Mouse (Mus musculus) A20 (cell line): ENCODE data around the gene Agpat4.
A peak's percentile ranks its signal among the peaks of the same experiment; 100 is the strongest.
"Not testable (repeated sequence)": the region's sequence is repeated elsewhere in the genome, so short reads cannot be mapped to it uniquely, and the experiment has no call there.

ENCODE experiments used
- DNase-seq: peaks from one replicate; pipeline ENCODE4 v3.0.0-alpha.2; 2011; ENCODE audit warnings: low read depth, low spot score

The Agpat4 gene

DNA sequence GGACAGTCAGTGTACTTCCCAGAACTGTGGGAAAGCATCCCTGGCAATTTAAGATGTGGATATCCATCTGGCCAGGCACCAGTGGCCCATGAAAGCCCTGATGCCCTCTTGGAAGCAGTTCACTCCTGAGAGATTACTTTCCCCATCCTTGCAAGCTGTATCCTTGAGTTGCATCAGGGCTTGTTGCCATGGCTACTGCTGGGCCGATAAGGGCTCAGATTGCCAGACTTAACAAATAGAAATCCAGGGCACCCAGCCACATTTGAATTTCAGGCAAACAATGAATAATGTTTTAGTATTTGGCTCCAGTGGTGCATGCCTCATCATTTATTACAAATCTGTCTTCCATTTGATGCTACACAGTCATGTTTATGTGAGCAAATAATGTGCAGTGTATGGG is 69.3 kb downstream of the Agpat4 start:
- DNase-seq = no peak

GRCm38 (mm10) chr17:12195137-12195536 is 76.6 kb downstream of the Agpat4 start:
- no peak for DNase-seq

DNA sequence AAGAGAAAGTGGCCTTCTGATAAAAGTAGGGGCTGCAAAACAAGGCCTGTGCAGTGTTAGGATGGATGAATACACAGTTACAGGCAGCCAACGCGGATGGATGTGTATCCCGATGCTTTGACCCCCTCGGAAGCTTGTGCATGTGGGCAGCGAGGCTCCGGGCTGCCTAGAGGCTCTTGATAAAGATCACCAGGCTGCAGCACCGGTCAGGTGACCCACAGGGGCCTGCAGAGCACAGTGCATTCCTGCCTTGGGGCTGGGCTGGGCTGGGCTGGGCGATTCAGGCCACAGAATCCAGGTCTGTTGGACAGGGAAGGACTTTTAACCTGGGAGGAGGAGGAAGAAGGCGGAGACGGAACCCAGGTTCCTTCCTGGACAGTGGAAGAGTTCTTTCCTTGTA is 77.1 kb downstream of the Agpat4 start:
- no peak for DNase-seq

DNA sequence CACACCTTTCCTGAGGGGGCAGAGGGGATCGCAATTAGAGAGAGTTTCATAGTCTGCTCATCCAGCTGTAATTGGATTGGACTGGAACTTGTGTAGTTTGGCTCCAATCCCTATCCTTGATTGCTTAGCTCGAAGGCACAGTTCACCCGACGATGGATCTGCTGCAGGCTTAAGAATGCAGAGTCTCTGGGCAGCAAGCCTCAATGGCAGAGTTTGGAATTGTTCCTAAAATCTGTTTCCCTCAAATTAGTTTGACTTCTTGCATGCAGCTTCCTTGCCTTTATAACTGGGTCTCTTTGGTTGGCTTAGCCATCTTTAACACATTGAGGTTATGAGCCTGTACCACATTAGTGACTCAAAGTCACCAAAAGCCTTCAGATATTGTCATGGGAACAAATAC is 81.4 kb downstream of the Agpat4 start:
- no peak for DNase-seq

GRCm38 (mm10) chr17:12201086-12201485 is 82.6 kb downstream of the Agpat4 start:
- peak; percentile 18 for DNase-seq

- no peak for DNase-seq
These were observed 85.0 kb downstream of the Agpat4 start for GRCm38 (mm10) chr17:12203414-12203897.

- no peak for DNase-seq
These were observed 85.7 kb downstream of the Agpat4 start for GRCm38 (mm10) chr17:12204246-12204645.

GRCm38 (mm10) chr17:12204689-12205014 is 86.1 kb downstream of the Agpat4 start:
- no peak for DNase-seq

DNA sequence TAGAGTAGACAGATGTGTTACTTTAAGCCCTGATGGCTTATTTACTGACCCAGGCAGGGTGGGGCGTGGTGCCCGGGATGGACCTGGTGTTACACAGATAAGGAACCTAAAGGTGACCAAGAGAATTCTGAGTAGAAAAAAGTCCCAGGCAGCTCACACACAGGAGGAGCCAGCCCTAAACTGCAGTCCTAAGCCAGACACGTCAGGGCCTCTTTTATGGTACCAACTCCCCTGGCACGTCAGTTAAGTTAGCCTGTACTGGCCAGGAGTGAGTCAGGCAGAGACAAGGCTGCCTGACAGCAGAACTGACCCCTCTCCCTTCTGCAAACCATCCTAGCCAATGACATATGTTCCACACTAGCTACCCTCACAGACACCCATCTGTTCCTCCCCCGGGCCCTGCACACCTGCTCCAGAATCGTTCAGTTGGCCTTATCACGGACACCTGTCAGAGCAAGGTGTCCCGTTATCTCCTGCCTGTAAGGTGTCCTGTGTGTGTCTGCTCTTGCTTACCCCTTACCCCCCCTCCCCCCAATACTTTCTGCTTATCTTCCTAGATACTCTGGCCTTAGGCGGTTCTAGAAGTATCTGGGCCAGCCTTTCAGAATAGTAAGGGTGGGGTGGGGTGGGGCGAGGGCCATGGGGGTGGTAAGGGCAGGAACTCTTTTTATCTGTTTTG is 86.7 kb downstream of the Agpat4 start:
- DNase-seq = peak; percentile 40

GRCm38 (mm10) chr17:12205694-12206075 is 87.2 kb downstream of the Agpat4 start:
- DNase-seq = peak; percentile 73

DNA sequence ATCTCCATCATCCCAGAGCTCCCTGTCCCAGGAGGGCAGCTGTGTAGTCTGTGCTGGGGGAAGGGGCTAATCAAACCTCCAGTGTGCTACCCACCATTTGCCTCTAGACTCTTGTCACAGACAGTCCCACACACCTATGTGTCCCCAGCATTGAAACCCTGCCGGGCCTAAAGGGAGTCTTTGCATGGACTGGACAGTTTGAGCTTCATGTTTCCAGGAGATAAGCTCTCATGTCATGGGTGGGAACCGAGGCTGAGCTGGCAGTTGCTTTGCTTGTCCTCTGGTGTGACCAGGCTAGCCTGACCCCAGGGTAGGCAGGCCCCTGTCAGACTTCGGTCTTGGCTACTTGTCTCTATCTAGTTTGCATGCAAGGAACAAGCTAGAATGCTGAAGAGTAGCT is 87.7 kb downstream of the Agpat4 start:
- DNase-seq = no peak

DNA sequence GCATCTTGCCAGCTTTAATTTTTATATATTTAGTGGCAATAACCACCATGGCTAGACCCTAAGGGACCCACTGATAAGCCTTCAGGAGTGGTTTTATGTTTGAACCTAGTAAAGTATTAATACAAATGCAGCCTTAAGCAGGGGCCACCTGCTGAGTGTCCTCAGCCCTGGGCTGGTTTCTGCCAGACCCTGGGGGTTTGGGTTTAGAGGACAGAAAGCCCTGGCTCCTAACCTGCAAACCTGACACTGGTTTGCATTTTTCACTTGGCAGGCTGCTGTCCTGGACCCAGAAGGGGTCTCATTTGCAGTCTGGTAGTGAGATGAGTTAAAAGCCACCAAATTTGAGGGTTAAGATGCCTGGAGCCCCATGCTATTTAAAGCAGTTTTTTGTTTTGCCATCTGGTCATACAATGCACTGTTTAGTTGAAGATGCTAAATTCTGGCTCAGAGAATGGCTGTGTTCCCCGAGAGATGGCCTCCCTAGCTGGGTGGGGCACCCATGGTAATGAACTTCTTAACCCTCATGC is 88.6 kb downstream of the Agpat4 start:
- no peak for DNase-seq

DNA sequence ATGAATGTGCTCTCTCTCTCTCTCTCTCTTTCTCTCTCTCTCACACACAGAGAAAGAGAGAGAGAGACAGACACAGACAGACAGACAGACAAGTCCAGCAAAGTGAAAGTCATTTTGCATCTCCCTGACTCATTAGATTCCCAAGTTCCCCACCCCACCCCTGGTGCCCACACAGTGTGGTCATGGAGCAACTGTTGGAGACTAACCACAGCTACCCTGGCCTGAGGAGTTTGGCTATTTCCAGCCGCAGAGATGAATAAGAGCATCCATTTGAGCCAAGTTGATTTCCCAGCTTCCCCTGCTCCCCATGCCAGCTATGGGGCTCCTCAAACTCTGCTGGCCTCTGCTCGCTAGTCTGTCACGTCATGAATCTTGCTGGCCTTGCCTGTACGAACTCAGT is 91.0 kb downstream of the Agpat4 start:
- no peak for DNase-seq

DNA sequence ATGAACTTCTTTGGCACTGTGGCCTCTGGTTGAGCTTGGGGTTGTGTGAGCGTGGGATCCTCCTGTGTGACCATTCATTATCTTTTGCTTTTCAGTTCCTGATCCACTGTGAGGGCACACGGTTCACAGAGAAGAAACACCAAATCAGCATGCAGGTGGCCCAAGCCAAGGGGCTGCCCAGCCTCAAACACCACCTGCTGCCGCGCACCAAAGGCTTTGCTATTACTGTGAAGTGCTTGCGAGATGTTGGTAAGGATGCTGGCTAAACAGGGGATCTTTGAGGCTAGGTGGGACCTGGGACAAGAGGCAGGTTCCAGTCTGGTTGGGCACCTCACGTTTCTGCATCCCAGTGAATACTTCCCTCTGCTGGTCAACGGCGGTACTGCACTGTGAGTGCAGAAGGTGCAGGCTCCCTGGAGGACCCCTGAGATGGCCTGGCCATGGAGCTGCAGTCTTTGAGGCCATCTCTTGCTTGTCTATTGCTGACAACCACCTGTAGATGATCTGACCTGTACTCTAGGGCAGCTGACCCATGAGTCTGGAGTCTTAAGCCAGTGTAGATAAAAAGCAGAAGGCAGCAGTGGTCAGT is 92.1 kb downstream of the Agpat4 start:
- DNase-seq = peak; percentile 82

GRCm38 (mm10) chr17:12211890-12212289 is 93.4 kb downstream of the Agpat4 start:
- no peak for DNase-seq

DNA sequence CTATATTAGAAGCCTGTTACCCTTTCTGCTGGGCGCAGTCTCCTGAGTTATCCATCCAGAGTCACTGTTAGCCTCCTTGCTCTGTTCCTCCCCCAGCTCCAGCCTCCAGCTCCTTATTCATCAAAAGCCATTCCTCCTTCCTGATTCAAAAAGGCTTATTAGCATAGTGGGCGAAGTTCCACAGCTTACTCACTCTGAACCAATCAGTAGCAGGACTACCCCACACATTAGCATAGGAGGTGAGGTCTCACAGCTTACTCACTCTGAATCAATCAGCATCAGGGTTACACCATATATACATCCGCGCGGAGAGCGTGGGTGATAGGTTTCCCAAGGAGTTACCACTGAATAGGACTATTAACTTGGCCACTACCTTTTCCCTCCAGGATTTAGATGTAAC is 93.8 kb downstream of the Agpat4 start:
- DNase-seq = no peak

- no peak for DNase-seq
These were observed 94.9 kb downstream of the Agpat4 start for GRCm38 (mm10) chr17:12213430-12213829.

GRCm38 (mm10) chr17:12216224-12216623 is 97.7 kb downstream of the Agpat4 start:
- DNase-seq = no peak

GRCm38 (mm10) chr17:12221926-12222325 is 103.4 kb downstream of the Agpat4 start:
- DNase-seq = no peak

- no peak for DNase-seq
These were observed 105.2 kb downstream of the Agpat4 start for GRCm38 (mm10) chr17:12223682-12224081.

DNA sequence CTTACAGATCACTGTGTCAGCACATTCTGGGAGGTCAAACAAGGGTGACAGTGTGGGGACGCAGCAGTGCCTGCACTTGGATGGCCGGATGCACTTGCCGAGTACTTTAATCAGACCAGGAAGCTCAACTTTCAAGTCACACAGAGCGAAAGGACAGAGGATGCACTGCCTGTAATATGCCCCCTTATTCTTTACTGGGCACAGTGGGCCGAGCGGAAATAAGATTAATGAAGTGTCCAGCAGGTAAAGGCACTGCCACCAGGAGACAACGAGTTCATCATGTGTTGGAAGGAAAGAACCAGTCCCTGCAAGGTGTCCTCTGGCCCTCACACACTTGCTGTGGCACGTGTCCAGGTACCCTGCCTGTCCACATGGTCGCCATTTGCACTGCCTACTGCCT is 105.6 kb downstream of the Agpat4 start:
- DNase-seq = no peak

DNA sequence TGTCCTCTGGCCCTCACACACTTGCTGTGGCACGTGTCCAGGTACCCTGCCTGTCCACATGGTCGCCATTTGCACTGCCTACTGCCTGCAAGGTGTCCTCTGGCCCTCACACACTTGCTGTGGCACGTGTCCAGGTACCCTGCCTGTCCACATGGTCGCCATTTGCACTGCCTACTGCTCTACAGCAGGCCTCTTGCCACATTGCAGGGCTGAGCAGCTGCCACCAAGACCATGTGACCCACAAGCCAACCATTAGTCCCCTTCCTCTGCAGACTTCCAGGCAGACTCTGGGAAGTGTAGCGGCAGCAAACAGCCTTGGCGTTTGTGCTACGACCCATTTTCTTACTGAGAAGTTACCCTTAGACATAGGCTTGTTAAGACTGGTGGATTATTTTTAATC is 106.0 kb downstream of the Agpat4 start:
- DNase-seq = not testable (repeated sequence)

DNA sequence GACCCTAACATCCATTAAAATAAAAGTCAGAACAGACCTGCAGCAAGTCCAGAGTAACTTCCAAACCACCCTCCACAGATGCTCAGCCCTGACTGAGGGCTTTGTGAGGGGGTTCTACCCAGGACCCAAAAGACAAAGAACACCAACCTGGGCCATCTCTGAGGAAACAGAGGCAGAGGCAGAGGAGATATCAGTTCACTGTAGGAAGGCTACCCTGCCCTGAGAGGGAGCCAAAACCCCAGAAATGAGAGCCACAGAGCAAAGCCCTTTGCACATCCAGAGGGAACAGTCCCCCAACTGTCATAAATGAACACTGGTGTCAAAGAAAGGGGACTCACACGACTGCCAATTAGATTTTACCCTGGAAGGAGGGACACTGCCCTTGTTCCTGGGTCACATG is 106.7 kb downstream of the Agpat4 start:
- DNase-seq = peak; percentile 21
